Mouse (Mus musculus): ENCODE data around the gene Fas. TPM values are rescaled to one million over a fixed set of nuclear protein-coding genes. Genes with fewer than 3 reads are reported as not detected.
A peak's percentile ranks its signal among the peaks of the same experiment; 100 is the strongest.

Gene Fas
- total RNA-seq, 1 experiment from 2014 or later, result 64.6 TPM

DNA sequence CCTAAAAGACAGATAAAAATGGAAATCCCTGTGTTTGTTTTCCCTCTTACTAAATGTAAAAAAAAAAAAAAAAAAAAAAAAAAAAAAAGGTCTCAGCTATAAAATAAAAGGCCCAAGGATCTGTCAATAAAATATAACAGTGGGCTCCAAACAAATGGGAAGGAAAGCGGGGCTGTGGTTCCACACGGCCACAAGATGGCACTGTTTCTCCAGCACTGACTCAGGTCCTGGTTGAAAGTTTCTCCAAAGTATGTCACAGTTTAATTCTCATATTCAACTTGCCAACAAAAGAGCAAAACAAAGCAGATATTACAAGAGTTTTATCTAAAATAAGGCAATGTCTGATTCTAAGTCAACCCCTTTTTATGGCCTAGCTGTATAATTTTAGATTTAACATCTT, 43.8 kb downstream of the Fas start:
- ATAC-seq (ENCODE audit: extremely low read depth, insufficient number of reproducible peaks, low FRiP score, poor library complexity, severe bottlenecking), result peak; percentile 93

DNA sequence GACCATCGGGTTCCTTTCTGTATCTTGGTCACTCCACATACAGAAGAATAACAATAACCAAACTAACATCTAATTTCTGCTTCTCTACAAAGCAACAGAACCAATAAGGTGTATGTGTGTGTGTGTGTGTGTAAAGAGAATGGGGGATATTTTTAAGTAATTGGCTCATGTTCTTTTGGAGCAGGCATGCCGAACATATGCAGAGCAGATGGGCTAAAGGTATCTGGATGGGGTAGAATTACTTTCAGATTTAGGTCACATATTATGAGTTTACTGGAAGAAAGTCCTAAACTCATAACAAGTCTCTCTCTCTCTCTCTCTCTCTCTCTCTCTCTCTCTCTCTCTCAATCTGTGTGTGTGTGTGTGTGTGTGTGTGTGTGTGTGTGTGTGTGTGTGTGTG, 54.2 kb downstream of the Fas start:
- no peak for ATAC-seq (ENCODE audit: extremely low read depth, insufficient number of reproducible peaks, low FRiP score, poor library complexity, severe bottlenecking)

DNA sequence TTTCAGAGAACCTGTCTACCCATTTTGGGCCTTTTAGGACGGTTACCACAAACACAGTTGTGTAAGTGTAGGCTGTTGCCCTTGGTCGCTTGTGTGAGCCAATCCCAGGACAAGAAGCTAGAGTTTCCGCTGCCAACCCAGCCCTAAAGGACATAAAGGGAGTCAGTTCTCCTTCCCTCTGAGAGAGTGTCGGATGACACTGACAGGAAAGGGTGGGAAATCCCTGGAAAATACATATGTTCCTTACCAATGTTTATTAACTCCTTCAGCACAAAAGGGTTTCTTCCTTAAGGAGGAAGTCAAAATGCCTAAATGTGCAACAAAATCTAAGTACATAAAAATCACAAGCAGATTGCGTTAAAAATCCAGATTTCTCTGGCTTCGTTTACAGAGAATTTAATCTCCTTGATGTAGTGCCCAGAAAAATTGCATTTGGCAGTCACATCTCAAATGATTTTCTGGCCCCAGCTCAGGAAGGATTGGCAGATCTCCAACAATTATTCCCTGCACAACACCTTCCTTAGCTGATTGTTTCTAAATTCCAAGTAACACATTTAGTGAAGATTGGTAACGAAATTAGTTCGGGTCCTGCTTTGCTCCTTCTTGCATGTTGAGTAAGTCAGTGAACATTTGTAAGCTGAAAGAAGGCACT, 55.3 kb downstream of the Fas start:
- no peak for ATAC-seq (ENCODE audit: extremely low read depth, insufficient number of reproducible peaks, low FRiP score, poor library complexity, severe bottlenecking)

DNA sequence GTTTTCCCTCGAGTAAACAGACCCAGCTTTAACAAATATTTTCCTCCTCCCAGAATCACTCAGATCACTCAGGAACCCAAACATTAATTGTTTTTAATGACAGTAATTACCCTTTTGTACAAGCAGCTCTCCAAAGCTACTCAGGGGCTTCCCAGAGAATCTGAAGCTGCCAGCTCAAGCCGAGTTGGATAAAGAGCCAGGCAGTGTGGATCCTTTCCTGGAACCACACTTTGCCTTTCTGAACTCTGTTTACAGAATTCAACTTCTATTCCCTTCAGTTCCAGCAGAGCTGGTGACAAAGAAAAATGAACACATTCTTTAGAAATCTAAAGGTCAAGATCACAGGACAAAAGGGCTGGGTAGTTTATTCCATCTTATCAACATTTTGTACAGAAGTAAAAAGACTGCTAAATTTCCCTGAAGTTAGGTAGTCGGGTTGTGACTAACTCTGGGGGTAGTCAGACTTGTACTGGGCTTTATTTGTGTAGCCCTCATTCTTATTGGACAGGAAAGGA, 62.9 kb downstream of the Fas start:
- no peak for ATAC-seq (ENCODE audit: extremely low read depth, insufficient number of reproducible peaks, low FRiP score, poor library complexity, severe bottlenecking)

DNA sequence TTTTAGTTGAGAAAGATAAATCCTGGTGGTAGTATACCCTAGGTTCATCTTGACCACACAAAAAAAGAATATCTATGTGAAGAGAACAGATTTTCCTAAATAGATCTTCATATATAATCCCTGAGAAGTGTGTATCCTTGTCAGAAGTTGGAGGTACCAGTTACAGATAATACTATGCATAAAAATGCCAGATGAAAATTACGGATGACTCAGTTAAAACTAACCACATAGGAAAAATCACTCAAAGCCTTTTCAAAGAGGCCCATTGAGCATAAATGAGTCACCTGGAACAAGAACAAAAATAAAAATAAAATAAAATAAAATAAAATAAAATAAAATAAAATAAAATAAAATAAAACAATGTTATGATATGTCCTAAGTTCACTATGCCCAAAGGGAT, 72.2 kb downstream of the Fas start:
- ATAC-seq (ENCODE audit: extremely low read depth, insufficient number of reproducible peaks, low FRiP score, poor library complexity, severe bottlenecking), result no peak

DNA sequence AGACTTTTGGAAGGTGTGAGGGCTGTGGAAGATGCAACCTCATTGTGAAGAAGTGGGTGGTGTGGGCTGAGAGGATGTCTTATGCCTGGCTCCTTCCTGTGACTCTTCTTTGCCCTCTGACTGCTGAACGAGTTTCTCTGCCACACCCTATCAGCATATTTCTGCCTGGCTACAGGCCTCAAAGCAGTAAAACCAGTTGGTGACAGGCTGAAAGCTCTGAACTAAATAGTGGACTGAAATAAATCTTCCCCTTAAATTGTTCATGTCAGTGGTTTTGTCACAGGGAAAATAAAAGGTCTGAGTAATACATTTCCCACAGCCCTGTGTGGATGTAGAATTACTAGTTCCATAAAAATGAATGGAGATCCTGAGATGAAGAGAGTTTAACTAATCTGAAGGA, 79.1 kb downstream of the Fas start:
- no peak for ATAC-seq (ENCODE audit: extremely low read depth, insufficient number of reproducible peaks, low FRiP score, poor library complexity, severe bottlenecking)

DNA sequence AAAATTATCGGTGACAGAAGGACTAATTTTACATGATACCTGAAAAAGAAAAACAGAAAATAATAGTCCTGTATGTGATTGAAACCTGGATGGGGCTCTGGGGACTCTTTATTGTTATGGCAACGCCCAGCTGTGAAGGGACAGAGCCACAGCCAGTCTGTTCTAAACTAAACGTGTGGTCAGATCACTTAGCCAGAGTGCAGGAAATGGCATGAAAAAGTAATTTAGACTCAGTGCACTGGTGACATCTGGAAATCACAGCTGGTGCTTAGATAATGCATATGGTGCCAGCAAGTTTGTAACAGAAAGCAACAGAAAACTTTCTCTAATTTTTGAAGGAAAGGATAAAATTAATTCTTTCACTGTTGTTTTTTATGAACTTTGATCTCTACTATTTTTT, 79.9 kb downstream of the Fas start:
- ATAC-seq (ENCODE audit: extremely low read depth, insufficient number of reproducible peaks, low FRiP score, poor library complexity, severe bottlenecking), result no peak

Other genes with a start within 250 kb of the Fas start
- gene Lipn, start 223.3 kb upstream of the Fas start, total RNA-seq (2017), result 0.74 TPM in 1 of 2 replicates, not detected in the other
- 0.37 TPM in 1 of 2 replicates, not detected in the other for gene Lipm, start 189.7 kb upstream of the Fas start, total RNA-seq (2017)
- 9.3 and 10.5 TPM in 2 replicates for gene Ankrd22, start 124.6 kb upstream of the Fas start, total RNA-seq (2017)
- gene Stambpl1, start 98.4 kb upstream of the Fas start, total RNA-seq (2017), result 35.0 and 39.2 TPM in 2 replicates
- 17.7 and 18.4 TPM in 2 replicates for gene Acta2, start 35.1 kb upstream of the Fas start, total RNA-seq (2017)
- gene Ch25h, start 184.5 kb downstream of the Fas start, total RNA-seq (2017), result not detected in 2 replicates
- gene Lipa, start 236.8 kb downstream of the Fas start, total RNA-seq (2017), result 36.2 and 41.1 TPM in 2 replicates